ENCODE assay signal across 18 mouse cellular contexts in genomic region chr12:75979079-75979478, GRCm38 (mm10).
DNase-seq lines count a peak whose midpoint lies in the region; ATAC-seq and TF ChIP-seq lines count a peak whose summit lies in the region.
"Had no signal": no experiment of that assay in that cellular context is flagged by ENCODE, and none has a peak within 500 bp of the region (broad histone marks: within the 10 kb centered on the region; RNA-seq: fewer than 3 reads in every experiment).

No protein-coding gene starts in this region.

- no peak for TF ChIP-seq CTCF in lung, embryonic 14.5 days (IDR thresholded peaks at IDR 0.05; ENCODE audit: low read depth)

- H3K9me3 ChIP-seq in lung, embryonic 14.5 days (ENCODE audit: low read depth, low read length), result no peaks in the 10 kb centered on the region
- no peaks in the 10 kb centered on the region for H3K9me3 ChIP-seq in kidney, embryonic 14.5 days (ENCODE audit: control insufficient read depth, low read length)
- no peaks in the 10 kb centered on the region for H3K9me3 ChIP-seq in heart, embryonic 12.5 days (replicated peaks)
- H3K9me3 ChIP-seq: embryonic facial prominence, embryonic 15.5 days; G1E; limb, embryonic 13.5 days; neural tube, embryonic 13.5 days had no signal

- ATAC-seq in lung, embryonic 14.5 days (ENCODE audit: insufficient read depth), result peak; percentile 47; the same call in 1 of the 2 replicates
- ATAC-seq in kidney, embryonic 14.5 days (ENCODE audit: low FRiP score, low TSS enrichment), result peak; percentile 71; the same call in 1 of the 2 replicates
- no peak for ATAC-seq in heart, embryonic 12.5 days (ENCODE audit: insufficient number of reproducible peaks, low FRiP score)

- no peak overlapping the region for H3K4me2 ChIP-seq in lung, embryonic 14.5 days
- H3K4me2 ChIP-seq in kidney, embryonic 14.5 days (replicated peaks; ENCODE audit: low read depth, low read length), result no peak overlapping the region
- H3K4me2 ChIP-seq in heart, embryonic 12.5 days, result no peak overlapping the region
- H3K4me2 ChIP-seq: embryonic facial prominence, embryonic 15.5 days; limb, embryonic 13.5 days; neural tube, embryonic 13.5 days had no signal

- DNase-seq in lung, embryonic 14.5 days, result peak; percentile 73
- DNase-seq in lung, postnatal 25 days (ENCODE audit: low spot score), result no peak
- peak; percentile 76 to 88 for DNase-seq in kidney, postnatal 36 days
- no peak for DNase-seq in frontal cortex, postnatal 14 days (ENCODE audit: low spot score in 2 of 2)
- no peak for DNase-seq in cerebellum, adult 9-11 months
- DNase-seq: adrenal gland, postnatal 14 days; cerebellum, postnatal 14 days; gastrocnemius, postnatal 25 days; heart, adult 2 months; midbrain, embryonic 14.5 days; thymus, postnatal 14 days had no signal

- peak overlapping the region; percentile 76 for H3K27ac ChIP-seq in lung, embryonic 14.5 days (ENCODE audit: low read depth)
- H3K27ac ChIP-seq in kidney, embryonic 14.5 days (ENCODE audit: low read depth, low read length), result no peak overlapping the region
- no peak overlapping the region for H3K27ac ChIP-seq in heart, embryonic 12.5 days (ENCODE audit: poor library complexity, severe bottlenecking)
- H3K27ac ChIP-seq: embryonic facial prominence, embryonic 15.5 days; heart, adult 2 months; limb, embryonic 13.5 days; liver, embryonic 14.5 days; neural tube, embryonic 13.5 days had no signal

- no peak overlapping the region for H3K4me3 ChIP-seq in lung, embryonic 14.5 days (ENCODE audit: low read depth, low read length)
- no peak overlapping the region for H3K4me3 ChIP-seq in kidney, embryonic 14.5 days (ENCODE audit: low read length)
- H3K4me3 ChIP-seq in heart, embryonic 12.5 days, result no peak overlapping the region
- H3K4me3 ChIP-seq: embryonic facial prominence, embryonic 15.5 days; heart, adult 2 months; limb, embryonic 13.5 days; neural tube, embryonic 13.5 days had no signal

- peaks cover 18% of the 10 kb centered on the region; the same call in 1 of the 2 replicates for H3K36me3 ChIP-seq in lung, embryonic 14.5 days (ENCODE audit: insufficient read depth)
- H3K36me3 ChIP-seq in kidney, embryonic 14.5 days (ENCODE audit: control insufficient read depth, insufficient read depth, low read length), result peaks cover 16% of the 10 kb centered on the region; the same call in 1 of the 2 replicates
- peaks cover 57% of the 10 kb centered on the region for H3K36me3 ChIP-seq in heart, embryonic 12.5 days
- H3K36me3 ChIP-seq: G1E had no signal

- 62% methylated on average over 5 of the region's 5 CpGs for WGBS in lung, embryonic 14.5 days
- WGBS in kidney, embryonic 14.5 days, result 67% methylated on average over 5 of the region's 5 CpGs
- 84% methylated on average over 5 of the region's 5 CpGs for WGBS in heart, embryonic 12.5 days

- no peak overlapping the region for H3K9ac ChIP-seq in lung, embryonic 14.5 days
- no peak overlapping the region for H3K9ac ChIP-seq in kidney, embryonic 14.5 days (ENCODE audit: low read depth, low read length)
- H3K9ac ChIP-seq in heart, embryonic 12.5 days, result no peak overlapping the region
- H3K9ac ChIP-seq: embryonic facial prominence, embryonic 15.5 days; limb, embryonic 13.5 days; liver, embryonic 14.5 days; neural tube, embryonic 13.5 days had no signal

- no peaks in the 10 kb centered on the region for H3K4me1 ChIP-seq in lung, embryonic 14.5 days (ENCODE audit: insufficient read depth)
- no peaks in the 10 kb centered on the region for H3K4me1 ChIP-seq in kidney, embryonic 14.5 days (ENCODE audit: control insufficient read depth, insufficient read depth, low read length)
- peaks cover 17% of the 10 kb centered on the region for H3K4me1 ChIP-seq in heart, embryonic 12.5 days (replicated peaks)
- H3K4me1 ChIP-seq: embryonic facial prominence, embryonic 15.5 days; limb, embryonic 13.5 days had no signal

- H3K27me3 ChIP-seq in lung, embryonic 14.5 days (ENCODE audit: insufficient read depth, low read length), result no peaks in the 10 kb centered on the region
- H3K27me3 ChIP-seq in kidney, embryonic 14.5 days (ENCODE audit: control insufficient read depth, insufficient read depth, low read length), result no peaks in the 10 kb centered on the region
- H3K27me3 ChIP-seq in heart, embryonic 12.5 days (replicated peaks), result no peaks in the 10 kb centered on the region
- H3K27me3 ChIP-seq: embryonic facial prominence, embryonic 15.5 days; limb, embryonic 13.5 days; neural tube, embryonic 13.5 days had no signal

Comparison
In these comparisons a context has a peak if more than half of its experiments do, and no peak if none do; other contexts are left out.
1. DNase-seq: peak in lung, embryonic 14.5 days (single experiment) and kidney, postnatal 36 days (2 of 2); none in lung, postnatal 25 days (single experiment), frontal cortex, postnatal 14 days (0 of 2) and cerebellum, adult 9-11 months (single experiment).